Mouse (Mus musculus) splenic B cell, adult 2 months (primary cell): ENCODE results near the gene Polr3h.

Experiments used
- DNase-seq: peaks from one replicate; pipeline ENCODE4 v3.0.0-alpha.2; 2011; ENCODE audit warnings: low read depth, low spot score
- H3K27me3 ChIP-seq: 2 replicates; pipeline ENCODE4 v1.6.1; 2012; ENCODE audit warnings: mild to moderate bottlenecking, low read length, moderate library complexity, mixed read lengths; ENCODE audit not compliant: control insufficient read depth, poor library complexity, insufficient read depth, severe bottlenecking
- H3K36me3 ChIP-seq: 2 replicates; pipeline ENCODE4 v1.6.1; 2012; ENCODE audit warnings: mild to moderate bottlenecking, low read length, moderate library complexity, mixed read lengths; ENCODE audit not compliant: control insufficient read depth, poor library complexity, insufficient read depth, severe bottlenecking

Polr3h gene

DNA sequence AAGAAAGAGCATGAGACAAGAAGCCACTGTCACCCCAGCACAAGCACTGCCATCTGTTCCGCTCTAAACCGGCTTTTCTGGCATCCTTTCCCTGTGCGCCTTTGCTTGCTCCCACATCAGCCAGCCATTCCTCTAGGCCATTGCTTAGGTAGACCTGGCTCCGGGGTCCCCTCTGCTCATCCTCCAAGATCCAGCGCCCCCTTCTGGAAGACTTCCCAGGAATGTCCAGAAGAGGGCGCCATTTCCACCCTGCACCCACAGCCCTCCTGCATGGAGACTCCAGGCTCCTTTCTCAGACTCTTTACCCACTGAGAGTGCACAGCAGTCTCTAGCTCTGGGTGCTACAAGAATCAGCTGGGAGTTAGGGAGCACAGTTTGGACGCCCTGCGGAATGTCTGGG is 30.4 kb upstream of the Polr3h start:
- DNase-seq, result peak; percentile 73
- H3K36me3 ChIP-seq, result no peaks in the 10 kb centered on the region
- H3K27me3 ChIP-seq, result no peaks in the 10 kb centered on the region

- DNase-seq, result no peak
- Histone ChIP-seq H3K27me3 (no peaks in the 10 kb centered on the region), H3K36me3 (no peaks in the 10 kb centered on the region)
Observed at GRCm38 (mm10) chr15:81955414-81955813, 29.4 kb upstream of the Polr3h start.

DNA sequence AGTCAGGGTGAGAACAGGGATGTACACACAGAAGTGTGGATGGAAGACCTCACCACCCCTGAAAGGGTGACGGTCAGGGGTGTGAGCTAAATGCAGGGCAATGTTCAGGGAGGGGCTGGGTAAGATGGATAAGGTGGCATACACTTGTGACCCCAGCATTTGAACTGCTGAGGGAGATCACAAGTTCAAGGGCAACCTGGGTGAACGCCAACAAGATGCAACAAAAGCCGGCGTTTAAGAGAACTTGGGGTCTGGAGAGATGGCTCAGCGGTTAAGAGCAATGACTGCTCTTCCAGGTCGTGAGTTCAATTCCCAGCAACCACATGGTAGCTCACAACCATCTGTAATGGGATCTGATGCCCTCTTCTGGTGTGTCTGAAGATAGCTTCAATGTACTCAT is 28.7 kb upstream of the Polr3h start:
- Histone ChIP-seq H3K27me3 (no peaks in the 10 kb centered on the region), H3K36me3 (no peaks in the 10 kb centered on the region)
- DNase-seq, result no peak

DNA sequence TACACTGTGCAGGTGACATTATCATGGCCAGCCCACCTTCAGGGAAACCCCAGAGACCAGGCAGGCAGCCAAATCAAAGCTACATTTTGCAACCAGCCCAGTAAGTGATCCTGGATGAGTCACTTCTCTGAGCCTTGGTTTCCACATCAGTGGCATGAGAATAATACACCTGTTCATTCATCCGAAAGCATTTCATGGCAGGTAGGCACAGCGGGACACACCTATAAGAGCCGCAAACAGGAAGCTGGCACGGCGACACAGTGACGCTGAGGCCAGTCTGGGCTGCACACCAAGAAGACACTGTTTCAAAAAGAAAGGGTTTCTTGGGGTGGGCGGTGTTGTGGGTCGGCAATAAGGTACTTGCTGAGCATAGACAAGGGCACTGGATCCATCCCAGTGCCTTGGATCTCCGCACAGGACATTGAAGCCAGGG is 28.1 kb upstream of the Polr3h start:
- no peaks in the 10 kb centered on the region for H3K36me3 ChIP-seq
- no peak for DNase-seq
- no peaks in the 10 kb centered on the region for H3K27me3 ChIP-seq

- no peaks in the 10 kb centered on the region for H3K36me3 ChIP-seq
- DNase-seq, result no peak
Observed at GRCm38 (mm10) chr15:81952310-81952709, 26.3 kb upstream of the Polr3h start.

DNA sequence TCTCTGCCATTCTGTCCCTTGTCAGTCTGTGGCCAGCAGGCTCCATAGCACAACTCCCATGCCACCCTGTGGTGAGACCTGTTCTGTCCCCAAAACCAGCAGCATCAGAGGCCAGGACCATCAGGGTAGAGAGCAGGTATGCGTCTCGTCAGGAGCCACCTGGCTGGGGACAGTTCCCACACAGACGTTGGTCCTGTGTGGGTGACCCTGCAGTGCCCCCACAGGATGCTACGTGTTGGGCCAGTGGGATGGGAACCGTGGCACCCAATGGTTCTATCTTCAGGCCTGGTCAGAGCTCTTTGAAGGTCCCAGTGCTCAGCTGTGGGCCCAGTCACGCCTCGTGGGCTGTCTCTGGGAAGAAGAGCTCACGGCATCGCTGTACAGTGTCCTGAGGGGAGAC is 25.1 kb upstream of the Polr3h start:
- no peaks in the 10 kb centered on the region for H3K36me3 ChIP-seq
- no peak for DNase-seq
- H3K27me3 ChIP-seq, result no peaks in the 10 kb centered on the region

More at GRCm38 (mm10) chr15:81952310-81952709, 26.3 kb upstream of the Polr3h start:
- H3K27me3 ChIP-seq, result no peaks in the 10 kb centered on the region

DNA sequence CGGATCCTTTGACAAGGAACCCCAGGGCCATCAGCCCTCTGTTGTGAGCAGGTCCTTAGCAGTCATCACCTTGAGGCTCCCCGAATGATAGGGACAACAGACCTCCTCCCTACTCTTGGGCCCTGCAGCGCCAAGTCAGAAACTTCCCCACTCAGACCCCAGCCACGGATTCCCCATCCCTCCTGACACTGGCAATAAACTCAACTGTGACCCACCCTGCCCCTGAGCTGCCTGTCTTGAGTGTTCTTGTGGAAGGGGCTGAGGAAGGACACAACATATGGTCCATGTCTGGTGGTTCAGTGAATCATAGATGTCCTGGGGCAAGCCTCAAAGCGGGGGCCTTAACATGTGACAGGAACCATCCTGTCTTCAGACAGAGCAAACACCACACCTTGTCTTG is 24.7 kb upstream of the Polr3h start:
- no peak for DNase-seq
- H3K27me3 ChIP-seq, result no peaks in the 10 kb centered on the region

DNA sequence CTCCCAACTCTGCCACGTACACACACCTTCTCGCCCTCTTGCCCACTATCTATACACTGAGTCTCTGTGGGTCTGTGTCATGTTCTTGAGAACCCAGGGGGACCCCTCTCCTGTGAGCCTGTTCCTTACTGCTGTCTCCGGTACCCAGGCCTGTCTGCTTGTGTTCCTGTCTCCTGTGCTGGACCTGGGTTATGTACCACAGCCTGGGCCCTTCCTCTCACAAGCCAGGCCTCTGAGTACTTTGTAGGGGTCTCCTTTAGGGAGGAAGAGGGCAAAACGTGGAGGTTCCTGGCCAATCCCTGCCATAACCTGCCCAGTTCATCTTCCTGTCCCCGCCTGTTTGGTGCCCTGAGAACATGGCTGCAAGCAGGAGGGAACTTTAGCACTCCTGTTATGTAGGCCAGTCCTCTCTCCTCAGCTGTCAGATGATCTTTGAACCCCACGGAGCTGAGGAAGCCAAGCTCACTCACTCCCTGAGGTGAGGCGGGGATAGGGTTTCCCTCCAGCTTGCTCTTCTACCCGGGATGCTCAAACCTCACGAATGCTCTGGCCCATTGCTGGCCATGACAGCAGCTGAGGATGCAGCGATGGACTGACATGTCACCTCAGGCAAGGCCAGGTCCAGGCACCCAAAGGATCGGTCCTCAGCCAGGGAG is 23.6 kb upstream of the Polr3h start:
- H3K36me3 ChIP-seq, result no peaks in the 10 kb centered on the region
- DNase-seq, result no peak
- H3K27me3 ChIP-seq, result no peaks in the 10 kb centered on the region

More for the DNA sequence above, 24.7 kb upstream of the Polr3h start:
- no peaks in the 10 kb centered on the region for H3K36me3 ChIP-seq

DNA sequence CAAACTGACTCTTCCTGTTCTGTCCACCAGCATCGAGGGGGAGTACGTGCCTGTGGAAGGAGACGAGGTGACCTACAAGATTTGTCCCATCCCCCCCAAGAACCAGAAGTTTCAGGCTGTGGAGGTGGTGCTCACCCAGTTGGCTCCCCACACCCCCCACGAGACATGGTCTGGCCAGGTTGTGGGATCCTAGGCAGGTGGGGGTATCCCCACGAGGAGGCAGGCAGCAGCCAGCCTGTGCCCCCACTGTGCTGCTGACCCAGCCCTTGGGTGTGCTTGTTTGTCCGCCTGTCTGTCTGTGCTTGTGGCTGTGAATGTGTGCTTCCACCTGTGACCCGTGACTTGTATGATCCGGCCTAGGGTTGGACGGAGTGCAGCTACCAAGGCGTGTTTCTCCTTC is 23.0 kb upstream of the Polr3h start:
- DNase-seq, result no peak

GRCm38 (mm10) chr15:81943176-81943749 is 17.2 kb upstream of the Polr3h start:
- H3K36me3 ChIP-seq, result no peaks in the 10 kb centered on the region
- DNase-seq, result no peak
- H3K27me3 ChIP-seq, result no peaks in the 10 kb centered on the region

More for the DNA sequence above, 23.0 kb upstream of the Polr3h start:
- no peaks in the 10 kb centered on the region for H3K36me3 ChIP-seq
- H3K27me3 ChIP-seq, result no peaks in the 10 kb centered on the region

GRCm38 (mm10) chr15:81941010-81941409 is 15.0 kb upstream of the Polr3h start:
- Histone ChIP-seq H3K36me3 (no peaks in the 10 kb centered on the region), H3K27me3 (no peaks in the 10 kb centered on the region)
- DNase-seq, result no peak

GRCm38 (mm10) chr15:81940219-81940618 is 14.2 kb upstream of the Polr3h start:
- no peak for DNase-seq
- no peaks in the 10 kb centered on the region for H3K36me3 ChIP-seq
- H3K27me3 ChIP-seq, result no peaks in the 10 kb centered on the region

DNA sequence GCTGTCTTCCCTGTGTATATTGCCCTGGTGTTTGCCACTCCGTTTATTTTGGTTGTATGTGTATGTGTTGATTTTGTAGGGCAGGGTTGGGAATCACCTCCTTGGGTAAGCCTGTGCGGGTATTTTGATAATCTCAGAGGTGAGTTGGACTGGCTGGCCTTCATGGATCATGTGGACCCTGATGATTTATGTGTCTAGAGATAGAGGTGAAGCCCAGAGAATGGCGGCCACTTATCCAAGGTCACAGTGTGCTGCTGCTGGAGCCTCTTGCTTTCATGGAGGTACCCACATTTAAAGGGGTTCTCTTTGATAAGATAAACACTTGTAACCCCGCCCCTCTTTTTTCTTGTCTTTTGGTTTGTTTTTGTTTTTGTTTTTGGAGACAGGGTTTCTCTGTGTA is 13.7 kb upstream of the Polr3h start:
- Histone ChIP-seq H3K27me3 (no peaks in the 10 kb centered on the region), H3K36me3 (no peaks in the 10 kb centered on the region)
- no peak for DNase-seq

- no peak for DNase-seq
- no peaks in the 10 kb centered on the region for H3K36me3 ChIP-seq
- H3K27me3 ChIP-seq, result no peaks in the 10 kb centered on the region
Observed at GRCm38 (mm10) chr15:81939157-81939715, 13.2 kb upstream of the Polr3h start.

- Histone ChIP-seq H3K27me3 (no peaks in the 10 kb centered on the region), H3K36me3 (no peaks in the 10 kb centered on the region)
- DNase-seq, result peak; percentile 76
Observed at GRCm38 (mm10) chr15:81938246-81938645, 12.2 kb upstream of the Polr3h start.
